Mouse (Mus musculus): Measurements from ENCODE around the gene Btg2. TPM values are rescaled to one million over a fixed set of nuclear protein-coding genes. Genes with fewer than 3 reads are reported as not detected.

Gene Btg2
- total RNA-seq (2021) (10 to 100 TPM; 29.9 to 31.0 TPM), polyA plus RNA-seq (2012; rRNA removed) (33.5 and 35.9 TPM in 2 replicates)
- long read RNA-seq, transcript Btg2-201 (2 exons, 2,743 nt), result major isoform, 6 of 13 reads
- long read RNA-seq, partial matches to known transcripts, result 0 of 13 reads
- long read RNA-seq, other reads (novel, unspliced or antisense), result 7 of 13 reads

- TF ChIP-seq POLR2A (IDR thresholded peaks at IDR 0.05; ENCODE audit: insufficient read depth, low read depth, low read length) (peak; percentile 100), EP300 (IDR thresholded peaks at IDR 0.05; ENCODE audit: insufficient read depth, low read depth, low read length) (peak; percentile 89), CTCF (IDR thresholded peaks at IDR 0.05) (no peak)
- intact Hi-C loops (cut with DNase I), result loop anchor here (1.0 kb wide), 1 partner anchor 20 kb away; no protein-coding TSS in a partner anchor
- Histone ChIP-seq H3K79me2 (replicated peaks; ENCODE audit: control insufficient read depth, insufficient read depth, low read length) (peaks cover 2% of the 10 kb centered on the region), H3K27ac (peak within 1 kb of the TSS; percentile 99), H3K27me3 (ENCODE audit: control insufficient read depth, insufficient read depth, low read length) (no peaks in the 10 kb centered on the region), H3K4me3 (peak within 1 kb of the TSS; percentile 65), H3K4me1 (ENCODE audit: control insufficient read depth, insufficient read depth, low read length) (peaks cover 35% of the 10 kb centered on the region), H3K9ac (ENCODE audit: low read depth, low read length) (peak within 1 kb of the TSS; percentile 91), H3K36me3 (ENCODE audit: control insufficient read depth, insufficient read depth, low read length) (peaks cover 29% of the 10 kb centered on the region)
- under 1% methylated on average over 59 of the region's 62 CpGs for WGBS
- peak; percentile 97 to 99 for DNase-seq
Measured at GRCm38 (mm10) chr1:134078802-134079476, at the start of gene Btg2. Btg2 (minus strand) TSS chr1:134079120.

- no peaks in the 10 kb centered on the region for H3K27me3 ChIP-seq (ENCODE audit: control insufficient read depth, insufficient read depth, low read length)
- no peak overlapping the region for H3K4me3 ChIP-seq
- intact Hi-C loops (cut with DNase I), result no loop called here
- H3K36me3 ChIP-seq (ENCODE audit: control insufficient read depth, insufficient read depth, low read length), result no peaks in the 10 kb centered on the region
- no peak for DNase-seq
- no peak overlapping the region for H3K9ac ChIP-seq (ENCODE audit: low read depth, low read length)
- peak; percentile 62 for TF ChIP-seq CTCF (IDR thresholded peaks at IDR 0.05)
- no peak for TF ChIP-seq EP300 (IDR thresholded peaks at IDR 0.05; ENCODE audit: insufficient read depth, low read depth, low read length)
- 54% methylated on average over 9 of the region's 9 CpGs for WGBS
- H3K27ac ChIP-seq, result no peak overlapping the region
- no peaks in the 10 kb centered on the region for H3K79me2 ChIP-seq (replicated peaks; ENCODE audit: control insufficient read depth, insufficient read depth, low read length)
- no peaks in the 10 kb centered on the region for H3K4me1 ChIP-seq (ENCODE audit: control insufficient read depth, insufficient read depth, low read length)
Measured at GRCm38 (mm10) chr1:134122195-134122594, 43.3 kb upstream of the Btg2 start.

GRCm38 (mm10) chr1:134120179-134120578, 41.3 kb upstream of the Btg2 start:
- no peak overlapping the region for H3K9ac ChIP-seq (ENCODE audit: low read depth, low read length)
- no peak overlapping the region for H3K4me3 ChIP-seq
- intact Hi-C loops (cut with DNase I), result loop anchor here (1.0 kb wide), 1 partner anchor 212 kb away; the partner anchor contains the start of gene Ppfia4
- H3K79me2 ChIP-seq (replicated peaks; ENCODE audit: control insufficient read depth, insufficient read depth, low read length), result no peaks in the 10 kb centered on the region
- no peaks in the 10 kb centered on the region for H3K4me1 ChIP-seq (ENCODE audit: control insufficient read depth, insufficient read depth, low read length)
- WGBS, result 3% methylated on average over 5 of the region's 5 CpGs
- H3K27me3 ChIP-seq (ENCODE audit: control insufficient read depth, insufficient read depth, low read length), result no peaks in the 10 kb centered on the region
- H3K27ac ChIP-seq, result no peak overlapping the region
- TF ChIP-seq EP300 (IDR thresholded peaks at IDR 0.05; ENCODE audit: insufficient read depth, low read depth, low read length), result peak; percentile 86
- no peak; the same call in 1 of the 2 replicates for TF ChIP-seq CTCF (IDR thresholded peaks at IDR 0.05)
- peak; percentile 70 to 88 for DNase-seq
- H3K36me3 ChIP-seq (ENCODE audit: control insufficient read depth, insufficient read depth, low read length), result no peaks in the 10 kb centered on the region

DNA sequence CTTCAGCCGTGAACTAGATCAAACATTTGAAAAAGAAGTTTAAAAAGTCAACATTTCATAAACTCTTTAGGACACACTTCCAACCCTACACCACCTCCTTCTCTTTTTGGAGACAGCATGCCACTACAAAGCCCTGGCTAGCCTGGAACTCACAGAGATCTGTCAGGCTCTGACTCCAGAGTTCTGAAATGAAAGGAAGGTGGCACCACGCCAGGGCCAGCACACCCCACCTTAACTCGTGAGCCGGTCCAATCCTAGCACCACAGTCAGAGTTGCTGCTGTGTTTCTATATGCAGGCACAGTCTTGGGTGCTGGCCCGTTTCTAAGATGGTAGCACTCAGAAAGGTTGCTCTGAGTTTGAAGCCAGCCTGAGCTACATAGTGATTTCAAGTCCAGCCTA, 38.2 kb upstream of the Btg2 start:
- TF ChIP-seq EP300 (IDR thresholded peaks at IDR 0.05; ENCODE audit: insufficient read depth, low read depth, low read length), result no peak
- TF ChIP-seq CTCF (IDR thresholded peaks at IDR 0.05), result no peak
- TF ChIP-seq POLR2A (IDR thresholded peaks at IDR 0.05; ENCODE audit: insufficient read depth, low read depth, low read length), result no peak
- H3K36me3 ChIP-seq (ENCODE audit: control insufficient read depth, insufficient read depth, low read length), result no peaks in the 10 kb centered on the region
- no peak overlapping the region for H3K27ac ChIP-seq
- whole genome bisulfite sequencing, result 51% methylated on average over 5 of the region's 5 CpGs
- no peaks in the 10 kb centered on the region for H3K79me2 ChIP-seq (replicated peaks; ENCODE audit: control insufficient read depth, insufficient read depth, low read length)
- DNase-seq, result peak in 1 of 2 experiments; percentile 11
- intact Hi-C loops (cut with DNase I), result no loop called here
- H3K27me3 ChIP-seq (ENCODE audit: control insufficient read depth, insufficient read depth, low read length), result no peaks in the 10 kb centered on the region
- H3K4me3 ChIP-seq, result no peak overlapping the region
- H3K9ac ChIP-seq (ENCODE audit: low read depth, low read length), result no peak overlapping the region
- no peaks in the 10 kb centered on the region for H3K4me1 ChIP-seq (ENCODE audit: control insufficient read depth, insufficient read depth, low read length)

DNA sequence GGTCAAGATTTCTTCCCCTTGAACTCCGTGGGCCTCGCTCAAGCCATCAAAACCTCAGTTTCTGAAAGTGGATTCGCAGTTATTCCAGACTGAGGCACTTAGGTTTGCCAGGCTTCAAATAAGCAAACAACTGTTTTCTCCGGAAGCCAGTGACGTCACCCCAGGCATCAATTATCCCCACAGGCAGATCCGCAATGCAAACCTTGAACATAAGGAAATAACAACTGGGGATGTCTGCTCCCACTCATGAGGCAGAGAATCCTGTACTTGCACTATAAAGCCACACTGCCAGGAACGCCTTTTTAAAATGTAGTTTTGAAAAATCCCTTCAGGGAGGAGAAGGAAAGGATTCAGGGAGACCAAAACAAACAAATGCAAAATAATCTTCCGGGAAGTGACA, 36.5 kb upstream of the Btg2 start:
- H3K9ac ChIP-seq (ENCODE audit: low read depth, low read length), result no peak overlapping the region
- no peaks in the 10 kb centered on the region for H3K79me2 ChIP-seq (replicated peaks; ENCODE audit: control insufficient read depth, insufficient read depth, low read length)
- 70% methylated on average over 8 of the region's 8 CpGs for WGBS
- intact Hi-C loops (cut with DNase I), result no loop called here
- no peaks in the 10 kb centered on the region for H3K27me3 ChIP-seq (ENCODE audit: control insufficient read depth, insufficient read depth, low read length)
- H3K4me3 ChIP-seq, result no peak overlapping the region
- no peaks in the 10 kb centered on the region for H3K36me3 ChIP-seq (ENCODE audit: control insufficient read depth, insufficient read depth, low read length)
- DNase-seq, result peak in 1 of 2 experiments; percentile 9
- H3K27ac ChIP-seq, result no peak overlapping the region
- TF ChIP-seq EP300 (IDR thresholded peaks at IDR 0.05; ENCODE audit: insufficient read depth, low read depth, low read length), result no peak
- no peak for TF ChIP-seq CTCF (IDR thresholded peaks at IDR 0.05)
- TF ChIP-seq POLR2A (IDR thresholded peaks at IDR 0.05; ENCODE audit: insufficient read depth, low read depth, low read length), result no peak
- no peaks in the 10 kb centered on the region for H3K4me1 ChIP-seq (ENCODE audit: control insufficient read depth, insufficient read depth, low read length)

- no peaks in the 10 kb centered on the region for H3K36me3 ChIP-seq (ENCODE audit: control insufficient read depth, insufficient read depth, low read length)
- no peaks in the 10 kb centered on the region for H3K27me3 ChIP-seq (ENCODE audit: control insufficient read depth, insufficient read depth, low read length)
- intact Hi-C loops (cut with DNase I), result no loop called here
- DNase-seq, result no peak
- no peaks in the 10 kb centered on the region for H3K4me1 ChIP-seq (ENCODE audit: control insufficient read depth, insufficient read depth, low read length)
- H3K4me3 ChIP-seq, result no peak overlapping the region
- TF ChIP-seq CTCF (IDR thresholded peaks at IDR 0.05) (no peak), POLR2A (IDR thresholded peaks at IDR 0.05; ENCODE audit: insufficient read depth, low read depth, low read length) (no peak), EP300 (IDR thresholded peaks at IDR 0.05; ENCODE audit: insufficient read depth, low read depth, low read length) (no peak)
- WGBS, result 86% methylated on average over 13 of the region's 13 CpGs
- no peaks in the 10 kb centered on the region for H3K79me2 ChIP-seq (replicated peaks; ENCODE audit: control insufficient read depth, insufficient read depth, low read length)
- H3K27ac ChIP-seq, result no peak overlapping the region
- no peak overlapping the region for H3K9ac ChIP-seq (ENCODE audit: low read depth, low read length)
Measured at GRCm38 (mm10) chr1:134114730-134115129, 35.8 kb upstream of the Btg2 start.
